Mouse (Mus musculus) E14TG2a.4 (cell line): ENCODE measurements at regions not wholly inside any gene's neighbourhood (a gene's known extent, or its start where the extent isn't known, plus 50 kb on each side); places are given as distances from the start of the nearest gene placed in this dataset.

Experiments used
- CTCF ChIP-seq: conservative IDR thresholded peaks from 2 replicates; pipeline ENCODE4 v1.5.1; 2014; ENCODE audit warnings: low read length
- POU5F1 ChIP-seq: IDR thresholded peaks from 2 replicates; pipeline ENCODE4 v1.6.1; 2014; ENCODE audit warnings: low read length, borderline replicate concordance

DNA sequence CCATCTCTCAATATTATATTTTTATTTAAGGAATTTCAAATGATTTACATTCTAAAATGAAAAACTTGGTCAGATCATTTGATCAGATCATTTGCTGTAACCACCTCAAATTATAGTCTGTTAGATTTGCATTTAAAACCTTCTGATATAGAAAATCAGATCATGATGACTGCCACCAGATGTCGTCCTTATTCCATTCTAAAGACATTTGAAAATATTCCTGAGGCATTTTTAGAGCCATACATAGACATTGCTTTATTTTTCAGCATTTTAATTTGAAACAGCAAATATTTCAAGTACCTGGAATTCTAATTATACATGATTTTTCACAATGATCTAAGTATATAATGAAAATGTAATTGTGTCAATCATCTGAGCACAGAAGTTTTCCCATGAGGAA, 52.0 kb upstream of the Ppp6c start:
- no peak for TF ChIP-seq CTCF
- no peak for TF ChIP-seq POU5F1
